Mouse (Mus musculus) heart, adult 8-10 months (tissue): Measurements from ENCODE around the gene Hpcal4. TPM values are rescaled to one million over a fixed set of nuclear protein-coding genes. Genes with fewer than 3 reads are reported as not detected.

ENCODE experiments used
- DNase-seq: peaks from one replicate; pipeline ENCODE4 v3.0.0; 2022; ENCODE audit warnings: low spot score
- total RNA-seq, 4 experiments: library from RNA; stranded (reverse); gene quantifications; 2 replicates each; pipeline ENCODE4 v1.2.4; 2022

Hpcal4 gene
- total RNA-seq, 4 experiments from 2014 or later = 0.14 to 0.25 (median 0.19) TPM

DNA sequence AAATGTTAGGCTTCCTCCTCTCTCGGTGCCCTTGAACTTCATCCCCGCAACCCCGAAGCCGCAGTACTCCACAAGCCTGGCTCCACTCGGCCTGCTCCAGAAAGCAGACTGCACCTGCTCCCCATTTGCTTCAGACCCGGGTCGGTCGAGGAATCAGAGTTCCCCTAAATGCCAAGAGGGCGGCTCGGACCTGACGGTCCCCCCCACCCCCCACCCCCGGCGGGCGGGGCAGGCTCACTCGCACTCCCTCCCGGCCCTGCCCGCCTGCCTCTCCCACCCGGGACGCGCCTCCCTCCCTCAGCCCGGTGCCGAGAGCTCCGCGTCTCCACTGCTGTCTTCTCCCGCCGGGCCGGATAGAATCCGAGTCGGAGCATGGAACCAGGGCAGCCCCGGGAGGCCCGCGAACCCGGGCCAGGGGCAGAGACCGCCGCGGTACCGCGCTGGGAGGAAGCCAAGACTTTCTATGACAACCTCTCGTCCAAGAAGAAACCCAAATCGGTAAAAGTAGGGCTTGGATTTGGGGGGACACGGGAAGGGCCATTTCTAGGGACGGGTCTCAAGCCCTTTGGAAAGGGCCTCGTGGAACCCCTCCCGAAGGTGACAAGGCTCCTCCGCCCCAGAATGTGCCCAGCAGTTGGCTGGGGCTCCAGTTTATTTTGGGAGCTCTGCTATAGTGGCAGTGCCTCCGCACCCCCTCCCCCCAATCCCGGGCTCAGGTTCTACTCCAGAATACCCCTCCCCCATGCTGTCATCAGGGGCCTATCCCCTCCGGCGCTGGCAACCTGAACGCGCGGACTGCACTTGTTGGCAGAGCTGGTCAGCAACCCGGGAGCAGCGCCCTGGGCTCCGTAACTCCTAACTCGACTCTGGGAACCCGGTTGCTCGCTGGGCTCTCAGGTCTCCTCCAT lies 18.4 kb downstream of the Hpcal4 start, which contains the start of gene Nt5c1a:
Gene Nt5c1a (plus strand): TSS at position 319 of the 908 bp plus-strand sequence.
- peak; percentile 70 for DNase-seq

DNA sequence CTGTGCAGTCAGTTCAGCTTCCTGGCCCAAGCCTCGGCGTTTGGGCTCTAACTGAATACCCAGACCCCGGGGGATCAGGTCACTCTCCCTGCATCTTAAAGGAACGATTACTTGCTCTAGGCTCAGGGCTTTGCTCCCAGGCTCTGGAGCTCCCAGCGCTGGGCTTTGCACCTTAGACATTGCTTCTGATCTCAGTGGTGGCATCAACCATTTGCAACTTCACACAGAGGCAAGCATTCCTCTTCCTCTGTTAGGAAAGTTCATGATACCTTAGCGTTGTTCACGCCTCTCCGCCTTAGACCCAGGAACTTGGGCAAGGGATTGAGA lies 19.0 kb downstream of the Hpcal4 start:
- no peak for DNase-seq

DNA sequence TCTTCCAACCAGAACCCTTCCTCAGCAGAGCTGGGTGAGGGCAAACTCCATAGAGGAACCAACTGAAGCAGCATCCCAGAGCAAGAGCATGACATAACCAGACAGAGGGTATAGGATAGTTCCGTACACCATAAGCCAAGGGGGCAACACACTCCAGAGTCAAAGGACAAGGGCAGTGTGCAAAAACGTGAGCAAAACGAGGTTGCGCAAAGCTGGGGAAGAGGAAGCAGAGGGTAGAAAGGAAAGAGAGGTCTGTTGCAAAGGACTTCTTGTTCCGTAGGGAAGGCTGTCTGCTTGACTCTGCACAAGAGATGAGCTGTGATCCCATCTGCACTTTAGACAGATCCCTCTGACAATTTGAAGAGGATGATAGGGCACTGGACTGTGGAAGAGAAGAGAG lies 24.3 kb downstream of the Hpcal4 start:
- no peak for DNase-seq

DNA sequence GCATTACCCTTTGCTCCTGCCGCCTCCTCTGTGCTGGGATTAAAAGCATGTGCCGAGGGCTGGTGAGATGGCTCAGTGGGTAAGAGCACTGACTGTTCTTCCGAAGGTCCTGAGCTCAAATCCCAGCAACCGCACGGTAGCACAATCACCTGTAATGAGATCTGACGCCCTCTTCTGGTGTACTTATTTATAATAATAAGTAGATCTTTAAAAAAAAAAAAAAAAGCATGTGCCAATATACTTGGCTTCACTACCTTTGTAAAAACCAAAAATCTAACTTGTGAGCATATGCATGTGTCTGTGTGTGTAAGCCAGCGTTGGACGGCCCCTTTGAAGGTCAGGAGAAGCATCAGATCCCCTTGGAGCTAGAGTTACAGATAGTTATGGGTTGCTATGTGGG lies 28.0 kb downstream of the Hpcal4 start:
- DNase-seq = no peak

DNA sequence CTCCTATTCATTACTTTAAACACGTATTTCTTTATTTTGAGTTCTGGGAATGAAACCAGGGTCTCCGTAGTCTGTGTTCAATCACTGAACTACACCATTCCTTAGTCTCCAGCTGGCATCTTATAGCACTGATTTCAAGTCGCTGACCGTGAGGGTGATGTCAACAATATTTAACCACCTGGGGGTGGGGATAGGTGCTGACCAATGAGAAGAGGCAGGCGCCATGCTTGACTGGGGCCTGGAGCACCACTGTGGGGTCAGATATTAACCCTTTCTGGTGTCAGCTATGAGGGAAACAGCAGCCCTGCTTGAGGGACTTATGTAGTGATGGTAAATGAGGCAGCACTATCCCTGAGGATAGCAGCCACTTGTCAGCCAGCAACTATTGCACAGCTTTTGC lies 28.4 kb downstream of the Hpcal4 start:
- DNase-seq = no peak

DNA sequence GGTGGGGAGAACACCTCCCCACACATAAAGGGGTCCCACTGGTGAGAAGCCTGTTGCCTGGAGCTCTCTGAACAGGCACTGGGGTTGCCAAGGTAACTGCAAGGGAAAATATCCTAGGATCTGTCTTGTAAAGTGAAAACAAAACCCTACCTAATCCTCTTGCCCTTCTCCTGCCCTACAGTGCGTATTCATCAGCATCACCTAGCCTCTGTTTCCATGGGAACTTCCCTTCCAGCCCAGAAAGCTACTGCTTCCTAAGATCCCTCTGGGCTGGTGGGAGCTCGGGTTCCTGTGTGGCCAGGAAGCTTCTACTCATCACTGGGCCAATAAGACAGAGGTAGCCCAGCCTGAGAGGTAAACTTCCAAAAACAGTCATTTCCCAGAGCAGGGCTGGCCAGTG lies 29.3 kb downstream of the Hpcal4 start:
- DNase-seq = no peak

DNA sequence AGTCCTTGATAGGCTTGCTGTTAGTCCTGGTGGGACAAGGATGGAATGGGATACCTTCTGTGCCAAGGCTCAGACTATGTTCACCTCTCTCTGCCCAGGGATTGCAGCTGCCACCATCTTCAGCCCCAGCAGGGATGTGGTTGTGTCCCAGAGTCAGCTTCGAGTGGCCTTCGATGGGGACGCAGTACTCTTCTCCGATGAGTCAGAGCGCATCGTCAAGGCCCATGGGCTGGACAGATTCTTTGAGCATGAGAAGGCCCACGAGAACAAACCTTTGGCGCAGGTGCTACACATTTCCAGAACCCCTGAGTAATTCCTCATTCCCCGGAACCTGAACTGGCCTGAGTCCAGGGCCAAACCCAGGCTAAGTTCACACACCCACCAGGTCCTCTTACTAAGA lies 30.9 kb downstream of the Hpcal4 start:
- no peak for DNase-seq

DNA sequence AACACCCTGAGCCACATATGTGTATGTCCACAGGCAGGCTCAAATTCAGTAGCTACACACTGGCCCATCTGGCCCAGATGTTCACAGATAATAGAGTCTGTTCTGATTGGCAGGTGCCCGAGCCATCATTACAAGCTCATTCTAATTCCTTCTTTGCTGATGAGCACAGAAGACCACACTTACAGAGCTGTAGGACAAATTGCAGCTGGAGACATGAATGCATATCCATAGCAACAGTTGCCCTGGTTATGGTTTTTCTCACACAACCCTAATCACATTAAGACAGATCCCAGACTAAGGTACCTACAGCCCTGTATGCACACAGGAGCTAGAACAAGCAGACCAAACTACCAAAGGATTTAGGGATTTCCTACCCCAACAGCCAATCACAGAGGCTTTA lies 32.3 kb downstream of the Hpcal4 start:
- no peak for DNase-seq

DNA sequence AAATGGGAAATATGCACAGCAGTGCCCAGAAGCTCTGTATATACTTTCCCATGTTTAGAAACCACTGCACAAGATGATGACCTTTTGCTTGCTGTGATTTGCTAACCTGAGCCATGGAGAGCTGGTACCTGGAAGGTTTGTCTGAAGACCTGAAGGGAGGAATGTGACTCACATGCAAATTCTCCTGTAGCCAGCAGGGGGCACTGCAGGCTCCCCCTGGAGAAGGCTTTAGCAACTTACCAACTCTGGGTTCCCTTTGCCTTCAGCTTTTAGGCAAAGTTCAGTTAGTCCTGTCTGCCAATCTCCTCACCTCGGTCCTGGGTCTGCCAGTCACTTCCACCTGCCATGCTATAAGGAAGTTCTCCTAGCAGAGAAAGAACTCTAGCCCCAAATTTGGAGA lies 33.8 kb downstream of the Hpcal4 start:
- no peak for DNase-seq

DNA sequence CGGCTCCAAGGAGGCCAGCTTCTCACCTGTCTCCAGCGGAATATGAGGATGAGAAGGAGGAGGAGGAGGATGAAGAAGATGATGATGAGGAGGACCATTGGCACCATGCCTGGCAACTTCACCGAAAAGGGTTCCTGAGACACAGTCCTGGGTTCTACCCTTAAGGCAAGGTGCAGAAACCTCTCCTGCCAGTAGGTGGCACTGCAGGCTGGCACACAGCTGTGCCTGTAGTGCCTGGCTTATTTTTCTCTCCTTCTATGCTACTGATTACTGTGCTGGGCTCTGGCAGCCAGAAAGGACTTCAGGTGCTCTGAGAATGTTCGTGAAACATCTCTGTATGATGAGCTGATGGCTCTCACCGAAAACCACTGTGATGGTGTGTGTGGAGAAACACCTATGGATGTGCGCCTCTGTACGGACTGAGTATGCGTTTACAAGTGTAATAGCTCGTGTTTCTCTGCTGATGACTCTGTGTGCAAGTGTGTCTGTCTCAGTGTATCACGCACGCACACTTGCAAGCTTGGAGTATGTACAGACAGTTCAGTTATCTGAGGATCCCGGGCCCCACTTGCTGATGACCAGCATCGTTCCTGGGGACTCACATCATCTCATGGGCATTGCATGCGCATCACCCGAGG lies 36.8 kb downstream of the Hpcal4 start:
- no peak for DNase-seq

DNA sequence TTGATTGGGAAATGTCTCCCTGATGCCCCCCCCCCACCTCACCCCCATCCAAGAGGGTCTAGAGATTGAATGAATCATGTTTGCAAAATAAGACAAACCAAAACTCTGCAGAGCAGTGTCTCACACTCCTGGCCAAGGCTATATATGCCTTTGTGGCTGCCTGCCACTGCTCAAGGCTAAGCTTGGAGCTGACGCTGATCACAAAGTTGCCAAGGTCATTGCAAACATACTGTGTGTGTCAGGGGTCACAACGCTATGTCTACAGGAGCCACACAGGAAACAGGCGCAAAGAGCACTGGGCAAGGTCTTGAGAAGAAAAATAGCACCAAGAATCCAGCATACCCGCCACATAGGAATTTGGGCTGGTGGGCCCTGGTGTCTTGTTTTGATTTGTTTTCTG lies 37.6 kb downstream of the Hpcal4 start:
- DNase-seq = no peak

DNA sequence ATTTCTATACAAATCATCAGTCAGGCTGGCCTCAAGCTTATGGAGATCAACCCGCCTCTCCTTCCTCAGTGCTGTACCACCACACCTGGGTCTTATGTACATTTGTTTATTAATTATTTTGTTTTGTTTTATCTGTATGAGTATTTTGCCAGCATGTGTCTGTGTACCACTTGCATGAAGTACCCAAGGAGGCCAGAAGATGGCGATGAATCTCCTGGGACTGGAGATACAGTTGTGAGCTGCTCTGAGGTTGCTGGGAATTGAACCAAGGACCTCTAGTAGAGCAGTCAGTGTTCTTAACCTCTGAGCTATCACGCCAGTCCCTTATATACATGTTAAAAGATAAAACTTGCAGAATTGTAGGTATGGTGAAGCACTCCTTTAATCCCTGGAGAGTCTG lies 40.3 kb downstream of the Hpcal4 start:
- DNase-seq = no peak

DNA sequence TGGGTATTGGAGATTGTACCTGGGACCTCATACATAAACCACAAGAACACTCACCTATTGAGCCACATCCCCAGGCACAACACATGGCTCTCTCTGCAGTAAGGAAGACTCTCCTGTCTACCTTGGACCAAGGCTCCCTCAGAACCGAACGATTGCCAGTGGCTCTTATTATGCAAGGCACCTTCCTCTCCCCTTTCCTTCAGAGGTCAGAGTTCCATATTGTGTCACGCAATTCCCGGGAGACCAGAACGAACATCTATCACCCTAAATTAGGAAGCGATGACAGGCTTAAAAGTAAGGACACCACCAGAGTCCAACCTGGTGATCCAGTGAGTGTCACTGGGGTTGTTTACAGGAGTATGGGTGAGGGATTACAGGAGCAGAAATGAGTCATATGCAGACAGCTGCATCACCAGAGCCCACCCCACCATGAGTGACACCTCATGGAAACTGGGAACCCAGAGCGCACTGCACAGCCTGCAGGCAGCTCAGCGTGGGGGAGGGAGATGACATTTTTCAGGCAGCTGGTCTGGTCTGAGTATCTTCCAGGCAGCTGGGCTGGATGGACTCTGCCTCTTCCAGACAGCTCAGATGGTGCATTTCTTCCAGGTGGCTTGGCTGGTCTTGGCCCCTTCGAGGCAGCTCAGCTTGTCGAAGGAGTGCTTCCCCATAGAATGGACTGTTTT lies 42.8 kb downstream of the Hpcal4 start:
- peak; percentile 66 for DNase-seq

DNA sequence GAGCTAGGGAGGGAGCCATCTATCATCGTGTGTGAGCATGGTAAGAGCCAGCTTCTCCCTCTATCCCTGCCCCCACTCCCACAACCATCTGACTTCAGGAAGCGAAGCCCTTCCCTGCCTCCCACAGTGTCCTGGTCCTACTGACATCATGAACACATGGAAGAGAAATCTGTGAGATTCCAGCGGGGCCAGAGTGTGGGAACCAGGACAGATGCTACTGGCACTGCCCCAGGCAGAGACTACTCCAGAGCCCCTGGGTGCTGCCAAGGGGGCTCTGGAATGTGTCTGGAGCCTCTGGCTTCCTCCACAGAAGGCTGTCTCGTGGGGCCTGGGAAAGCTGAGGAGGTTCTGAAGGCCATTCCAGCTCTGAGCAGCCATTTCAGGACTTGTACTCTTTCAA lies 44.7 kb downstream of the Hpcal4 start:
- peak; percentile 81 for DNase-seq

DNA sequence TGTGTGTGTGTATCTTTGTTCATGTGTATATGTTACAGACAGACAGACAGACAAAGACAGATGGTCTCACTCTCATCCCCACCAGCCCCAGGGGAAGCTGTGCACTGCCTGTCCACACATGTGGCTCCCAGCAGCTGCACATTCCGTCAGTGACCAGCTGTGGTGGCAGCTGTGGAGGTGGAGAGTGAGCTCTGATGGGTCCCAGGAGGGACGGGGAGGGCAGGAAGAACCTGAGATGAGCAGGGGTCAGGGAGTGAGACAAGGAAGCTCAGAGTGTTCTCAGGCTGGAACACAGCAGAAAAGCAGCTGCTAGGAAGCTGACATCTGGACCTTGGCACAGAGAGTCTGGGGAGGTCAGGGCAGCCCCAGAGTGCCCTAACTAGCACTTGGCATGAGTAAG lies 45.2 kb downstream of the Hpcal4 start:
- peak; percentile 81 for DNase-seq

DNA sequence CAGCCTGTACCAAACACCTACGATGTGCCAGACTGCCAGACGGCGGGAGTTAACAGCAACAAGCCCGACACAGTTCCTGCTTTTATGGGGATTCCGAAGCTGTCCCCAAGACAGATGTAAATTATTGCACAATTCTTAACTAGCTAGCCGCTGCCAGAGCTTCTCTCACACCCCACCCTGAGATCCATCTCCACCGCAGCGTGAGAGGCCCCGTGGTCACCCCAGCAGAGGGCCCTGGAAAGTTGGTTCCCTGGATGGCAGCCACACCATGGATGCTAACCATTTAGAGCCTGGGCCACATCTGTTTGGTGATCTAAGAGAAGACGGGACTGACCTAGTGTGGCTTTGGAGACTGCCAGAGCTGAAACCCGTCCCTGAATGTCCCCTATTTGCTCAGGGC lies 46.1 kb downstream of the Hpcal4 start:
- DNase-seq = peak; percentile 48

DNA sequence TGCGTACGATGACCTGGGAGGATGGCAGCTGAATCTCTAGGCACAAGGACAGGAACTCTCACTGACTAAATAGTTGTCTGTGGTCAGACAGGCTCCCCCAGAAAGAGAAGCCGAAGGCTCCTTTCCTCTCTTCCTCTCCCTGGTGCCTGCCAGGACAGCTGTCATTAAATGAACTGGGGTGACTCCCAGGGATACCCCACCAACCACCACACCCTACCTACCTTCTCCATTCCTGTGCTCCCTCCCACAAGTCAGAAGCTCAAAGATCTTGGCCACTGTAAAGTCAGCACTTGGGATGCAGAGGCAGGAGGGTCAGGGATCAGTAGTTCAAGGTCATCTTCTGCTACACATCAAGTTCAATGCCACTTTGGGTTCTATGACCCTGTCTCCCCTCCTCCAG lies 49.8 kb downstream of the Hpcal4 start:
- no peak for DNase-seq

DNA sequence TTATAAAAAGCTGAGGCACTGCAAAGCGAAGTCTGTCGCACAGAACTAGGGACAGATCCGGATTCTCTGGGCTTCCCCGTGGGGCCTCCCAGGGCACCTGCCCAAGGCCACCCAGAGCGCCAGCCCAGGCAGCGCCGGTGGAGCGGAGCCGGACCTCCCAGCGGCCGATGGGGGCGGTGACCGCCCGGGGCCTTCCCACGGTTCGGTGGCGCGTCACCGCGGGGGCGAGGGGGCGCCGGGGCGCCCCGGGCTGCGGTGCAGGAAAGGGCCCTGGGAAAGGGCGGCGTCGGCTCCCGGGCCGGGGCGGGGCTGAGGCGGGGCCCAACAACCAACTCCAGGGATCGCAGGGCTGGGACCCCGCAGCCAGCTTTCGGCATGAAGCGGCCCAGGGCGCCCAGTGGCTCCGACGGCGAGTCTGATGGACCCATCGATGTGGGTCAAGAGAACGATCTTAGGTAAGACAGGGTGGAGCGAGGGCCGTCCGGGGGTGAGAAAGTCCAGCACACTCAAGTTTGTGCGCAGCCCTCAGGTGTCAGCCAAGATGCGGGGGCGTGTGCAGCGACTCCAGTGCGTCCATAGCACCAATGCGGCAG lies 50.6 kb downstream of the Hpcal4 start, which contains the start of gene Heyl:
Gene Heyl (plus strand): TSS at position 65 of the 593 bp plus-strand sequence.
- DNase-seq = peak; percentile 57

DNA sequence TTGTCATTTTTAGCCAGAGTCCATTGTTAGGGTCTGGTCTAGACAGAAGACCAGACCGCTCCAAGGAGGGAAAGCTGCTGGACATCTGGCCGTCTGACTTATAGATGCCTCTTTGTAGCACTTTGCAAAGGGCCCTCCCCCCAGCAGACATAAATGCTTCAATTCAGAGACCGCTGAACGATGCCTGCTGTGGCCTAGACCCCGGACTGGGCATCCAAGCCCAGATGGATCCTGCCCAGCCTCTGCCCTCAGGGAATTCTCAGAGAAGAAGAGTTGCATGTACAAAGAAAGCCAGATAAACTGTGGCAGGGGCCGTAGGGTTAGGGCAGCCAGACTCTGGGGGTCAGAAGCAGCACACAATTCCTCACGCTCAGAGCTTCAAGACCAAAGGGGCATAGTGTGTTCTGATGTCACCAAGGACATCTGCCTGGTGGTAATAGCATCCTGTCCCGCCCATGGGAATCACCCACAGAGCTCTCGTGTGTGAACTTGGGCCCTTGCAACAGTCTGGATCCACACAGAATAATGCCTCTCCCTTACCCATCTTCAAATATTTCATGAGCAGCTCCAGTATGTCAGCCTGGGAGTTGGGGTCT lies 52.9 kb downstream of the Hpcal4 start:
- no peak for DNase-seq

DNA sequence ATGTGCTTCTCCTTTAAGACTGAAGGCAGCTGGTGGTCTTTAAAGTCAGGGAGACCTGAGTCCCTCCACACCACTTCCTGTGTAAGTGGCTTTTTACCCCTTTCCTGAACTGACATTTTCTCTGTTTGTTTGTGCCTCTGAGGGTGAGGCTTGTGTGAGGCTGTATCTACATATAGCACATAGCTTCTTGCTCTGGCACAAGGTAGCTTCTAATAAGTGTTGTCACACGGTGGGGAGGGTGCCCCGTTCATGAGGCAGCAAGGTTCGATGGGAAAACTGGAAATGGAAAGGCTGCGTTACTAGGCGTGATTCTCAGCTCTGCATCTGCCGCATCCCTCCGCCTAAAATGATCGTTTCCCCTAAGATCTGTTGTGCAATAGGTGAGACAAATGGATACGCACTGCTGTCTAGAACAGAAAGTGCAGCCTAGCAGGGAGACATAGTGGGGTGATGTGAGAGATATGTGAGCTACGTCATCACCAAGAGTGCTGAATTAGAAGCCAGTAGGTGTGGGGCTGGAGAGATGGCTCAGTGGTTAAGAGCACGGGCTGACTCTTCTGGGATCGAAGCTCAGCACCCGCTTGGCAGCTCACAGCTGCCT lies 53.5 kb downstream of the Hpcal4 start:
- DNase-seq = no peak
